Mouse (Mus musculus): Measurements from ENCODE around the gene Terb1. TPM values are rescaled to one million over a fixed set of nuclear protein-coding genes. Genes with fewer than 3 reads are reported as not detected.

The Terb1 gene
- polyA plus RNA-seq, 1 experiment from 2014 or later, result not detected

DNA sequence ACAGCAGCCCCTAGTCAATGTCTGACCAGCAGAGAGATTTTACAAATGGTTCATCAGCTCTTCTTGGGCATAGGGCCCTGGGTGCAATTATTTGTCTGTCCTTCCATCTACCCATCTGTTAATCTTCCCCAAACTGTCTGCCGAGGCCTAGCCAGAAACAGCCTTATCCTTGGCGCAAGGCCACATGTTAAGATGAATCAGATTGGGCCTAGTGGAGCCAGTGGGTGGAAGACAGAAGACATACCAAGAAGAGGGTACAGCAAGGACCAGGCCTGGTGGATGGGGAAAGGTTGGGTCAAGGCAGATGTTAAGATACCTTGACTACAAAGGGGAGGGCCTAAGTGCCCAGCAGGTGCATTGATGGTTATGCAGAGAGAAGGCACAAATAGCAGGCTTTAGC, 29.9 kb upstream of the Terb1 start:
- peaks cover 45% of the 10 kb centered on the region for H3K27me3 ChIP-seq (ENCODE audit: control insufficient read depth, insufficient read depth, low read length)
- H3K9ac ChIP-seq (ENCODE audit: low read depth, low read length), result no peak overlapping the region
- no peak for DNase-seq (ENCODE audit: low spot score)
- 0 out of 2 replicates have a peak, but pooled peaks cover 5% of the 10 kb centered on the region for H3K4me1 ChIP-seq (replicated peaks; ENCODE audit: control insufficient read depth, insufficient read depth, low read length)
- no peak for ATAC-seq (ENCODE audit: low FRiP score)
- no peaks in the 10 kb centered on the region for H3K36me3 ChIP-seq (ENCODE audit: control insufficient read depth, insufficient read depth, low read length)
- no peaks in the 10 kb centered on the region for H3K9me3 ChIP-seq (ENCODE audit: control insufficient read depth, low read length)
- no peak overlapping the region for H3K4me3 ChIP-seq (ENCODE audit: low read depth, low read length)
- H3K4me2 ChIP-seq (replicated peaks; ENCODE audit: low read depth, low read length), result no peak overlapping the region
- WGBS, result 93% methylated on average over 2 of the region's 2 CpGs
- H3K27ac ChIP-seq (ENCODE audit: low read depth, low read length), result no peak overlapping the region

DNA sequence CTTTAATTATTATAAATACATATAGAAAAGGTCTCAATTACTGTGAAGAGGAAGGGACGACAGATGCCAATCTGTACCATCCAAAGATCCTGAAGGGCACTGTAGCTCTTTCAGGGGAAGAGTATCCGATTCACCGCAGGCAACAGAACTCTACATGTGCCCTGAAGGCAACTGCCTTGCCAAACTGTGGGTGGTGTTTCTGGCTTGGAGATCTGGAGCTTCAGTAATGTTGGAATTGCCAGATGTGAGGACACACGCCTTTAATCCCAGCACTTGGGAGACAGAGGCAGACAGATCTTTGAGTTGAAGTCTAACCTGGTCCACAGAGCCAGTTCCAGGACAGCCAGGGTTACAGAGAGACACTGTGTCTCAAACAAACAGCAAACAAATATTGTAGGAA, 29.2 kb upstream of the Terb1 start:
- Histone ChIP-seq H3K4me1 (replicated peaks; ENCODE audit: control insufficient read depth, insufficient read depth, low read length) (0 out of 2 replicates have a peak, but pooled peaks cover 5% of the 10 kb centered on the region), H3K9ac (ENCODE audit: low read depth, low read length) (no peak overlapping the region), H3K27me3 (ENCODE audit: control insufficient read depth, insufficient read depth, low read length) (peaks cover 45% of the 10 kb centered on the region), H3K9me3 (ENCODE audit: control insufficient read depth, low read length) (no peaks in the 10 kb centered on the region), H3K27ac (ENCODE audit: low read depth, low read length) (no peak overlapping the region), H3K4me2 (replicated peaks; ENCODE audit: low read depth, low read length) (no peak overlapping the region), H3K4me3 (ENCODE audit: low read depth, low read length) (no peak overlapping the region), H3K36me3 (ENCODE audit: control insufficient read depth, insufficient read depth, low read length) (no peaks in the 10 kb centered on the region)
- 87% methylated on average over 4 of the region's 4 CpGs for WGBS
- DNase-seq (ENCODE audit: low spot score), result no peak
- ATAC-seq (ENCODE audit: low FRiP score), result no peak

DNA sequence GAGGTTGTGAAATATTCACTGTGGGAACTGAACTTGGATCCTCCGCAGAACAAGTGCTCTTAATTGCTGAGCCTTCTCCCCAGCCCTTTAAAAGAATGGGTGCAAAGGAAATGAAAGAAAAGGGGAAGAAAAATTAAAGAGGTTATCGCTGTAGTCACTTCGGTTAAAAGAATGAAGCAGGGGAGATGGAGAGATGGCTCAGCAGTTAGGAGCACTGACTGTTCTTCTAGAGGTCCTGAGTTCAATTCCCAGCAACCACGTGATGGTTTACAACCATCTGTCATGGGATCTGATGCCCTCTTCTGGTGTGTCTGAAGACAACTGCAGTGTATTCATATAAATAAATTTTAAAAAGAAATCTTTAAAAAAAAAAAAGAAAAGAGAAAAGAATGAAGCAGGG, 26.3 kb upstream of the Terb1 start:
- H3K4me1 ChIP-seq (replicated peaks; ENCODE audit: control insufficient read depth, insufficient read depth, low read length), result 0 out of 2 replicates have a peak, but pooled peaks cover 6% of the 10 kb centered on the region
- DNase-seq (ENCODE audit: low spot score) (no peak), ATAC-seq (ENCODE audit: low FRiP score) (no peak)
- H3K9ac ChIP-seq (ENCODE audit: low read depth, low read length), result no peak overlapping the region
- H3K4me2 ChIP-seq (replicated peaks; ENCODE audit: low read depth, low read length), result no peak overlapping the region
- WGBS, result 83% methylated on average over 4 of the region's 4 CpGs
- no peaks in the 10 kb centered on the region for H3K9me3 ChIP-seq (ENCODE audit: control insufficient read depth, low read length)
- peaks cover 19% of the 10 kb centered on the region for H3K27me3 ChIP-seq (ENCODE audit: control insufficient read depth, insufficient read depth, low read length)
- no peak overlapping the region for H3K27ac ChIP-seq (ENCODE audit: low read depth, low read length)
- no peak overlapping the region for H3K4me3 ChIP-seq (ENCODE audit: low read depth, low read length)
- H3K36me3 ChIP-seq (ENCODE audit: control insufficient read depth, insufficient read depth, low read length), result no peaks in the 10 kb centered on the region

DNA sequence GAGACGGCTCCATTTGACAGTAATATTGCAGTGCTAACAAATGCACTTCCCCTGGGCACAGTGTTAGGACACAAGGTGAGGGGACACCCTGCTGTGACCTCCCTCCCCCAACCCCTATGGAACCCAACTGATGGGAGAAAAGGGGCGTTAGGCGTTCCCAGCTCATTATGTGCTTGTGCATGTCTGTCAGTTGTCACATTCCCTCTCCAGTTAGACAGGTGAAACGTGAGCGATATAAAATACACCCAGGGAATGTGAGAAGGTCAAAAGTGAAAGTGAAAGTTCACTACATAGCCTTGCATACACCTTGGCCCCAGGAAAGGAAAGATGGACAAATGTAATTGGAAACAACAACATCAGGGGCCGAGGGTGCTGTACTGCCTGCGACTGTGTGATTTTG, 25.7 kb upstream of the Terb1 start:
- H3K4me3 ChIP-seq (ENCODE audit: low read depth, low read length), result no peak overlapping the region
- peaks cover 13% of the 10 kb centered on the region for H3K27me3 ChIP-seq (ENCODE audit: control insufficient read depth, insufficient read depth, low read length)
- WGBS, result 38% methylated on average over 7 of the region's 7 CpGs
- no peaks in the 10 kb centered on the region for H3K9me3 ChIP-seq (ENCODE audit: control insufficient read depth, low read length)
- 0 out of 2 replicates have a peak, but pooled peaks cover 4% of the 10 kb centered on the region for H3K4me1 ChIP-seq (replicated peaks; ENCODE audit: control insufficient read depth, insufficient read depth, low read length)
- no peaks in the 10 kb centered on the region for H3K36me3 ChIP-seq (ENCODE audit: control insufficient read depth, insufficient read depth, low read length)
- no peak overlapping the region for H3K27ac ChIP-seq (ENCODE audit: low read depth, low read length)
- DNase-seq (ENCODE audit: low spot score) (no peak), ATAC-seq (ENCODE audit: low FRiP score) (no peak)
- H3K4me2 ChIP-seq (replicated peaks; ENCODE audit: low read depth, low read length), result peak overlapping the region; percentile 45; the same call in 1 of the 2 replicates
- no peak overlapping the region; the same call in 1 of the 2 replicates for H3K9ac ChIP-seq (ENCODE audit: low read depth, low read length)

DNA sequence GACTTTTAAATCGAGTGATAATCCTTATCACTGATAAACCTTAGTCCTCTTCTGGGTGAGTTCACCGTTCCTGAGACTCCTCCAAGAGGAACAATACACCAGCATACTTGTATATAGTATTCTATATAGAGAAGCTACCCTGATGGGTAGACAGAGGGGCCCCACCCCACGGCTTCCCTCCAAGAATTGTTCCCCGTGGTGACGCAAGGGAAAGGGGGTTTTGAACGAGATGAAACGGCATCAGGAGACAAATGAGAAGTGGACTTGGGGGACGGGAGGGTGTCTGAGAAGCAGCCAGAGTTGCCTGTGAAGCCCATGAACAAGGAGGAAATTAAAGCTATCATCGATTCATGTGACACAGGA, 25.1 kb upstream of the Terb1 start:
- 7% methylated on average over 9 of the region's 9 CpGs for WGBS
- H3K27ac ChIP-seq (ENCODE audit: low read depth, low read length), result no peak overlapping the region

DNA sequence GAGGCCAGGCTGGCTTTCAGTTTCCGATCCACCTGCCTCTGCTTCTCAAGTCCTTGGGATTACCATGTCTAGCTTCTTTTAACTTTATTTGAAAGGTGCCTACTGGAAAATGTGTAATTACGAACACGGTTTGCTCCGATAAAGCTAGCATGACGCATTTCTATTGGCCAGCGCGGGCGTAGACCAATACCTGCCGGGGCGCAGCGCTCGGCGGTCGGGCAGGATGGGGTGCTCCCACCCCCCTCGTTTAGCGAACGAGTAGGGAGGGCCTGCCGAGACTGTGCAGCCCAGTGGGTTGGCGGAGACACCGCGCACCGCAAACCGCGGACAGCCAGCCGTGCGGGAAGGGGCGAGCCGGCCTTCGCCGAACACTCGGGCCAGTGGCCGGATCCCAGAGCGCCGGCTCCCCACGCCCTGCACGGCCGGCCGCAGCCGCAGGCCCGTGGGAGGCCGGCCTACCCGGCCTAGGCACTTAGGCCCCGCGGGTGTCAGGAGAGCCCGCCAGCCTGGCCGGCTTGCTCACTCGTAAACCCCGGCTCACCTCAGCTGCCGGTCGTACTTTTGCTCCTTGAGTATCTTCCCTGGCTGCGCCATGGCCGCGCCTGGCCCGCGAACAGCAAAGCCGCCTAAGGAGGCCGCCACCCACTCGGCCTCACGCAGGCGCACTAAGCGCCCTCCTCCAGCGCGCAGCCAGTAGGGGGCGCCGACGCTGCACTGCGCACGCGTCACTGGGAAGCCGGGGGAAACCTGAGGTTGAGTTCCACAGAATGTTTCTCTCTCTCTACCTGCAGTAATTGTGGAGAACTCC, 24.5 kb upstream of the Terb1 start, which contains the start of the genes Nae1 and Car7:
Gene Nae1 (minus strand): TSS at position 667 of the 808 bp plus-strand sequence.
Gene Car7 (plus strand): TSS at position 719 of the 808 bp plus-strand sequence.
- H3K27me3 ChIP-seq (ENCODE audit: control insufficient read depth, insufficient read depth, low read length), result peaks cover 2% of the 10 kb centered on the region
- H3K4me1 ChIP-seq (replicated peaks; ENCODE audit: control insufficient read depth, insufficient read depth, low read length), result 0 out of 2 replicates have a peak, but pooled peaks cover 4% of the 10 kb centered on the region
- no peaks in the 10 kb centered on the region for H3K36me3 ChIP-seq (ENCODE audit: control insufficient read depth, insufficient read depth, low read length)
- H3K4me3 ChIP-seq (ENCODE audit: low read depth, low read length), result peak within 1 kb of the TSS; percentile 91
- H3K4me2 ChIP-seq (replicated peaks; ENCODE audit: low read depth, low read length), result peak within 1 kb of the TSS; percentile 54
- DNase-seq (ENCODE audit: low spot score) (peak; percentile 99), ATAC-seq (ENCODE audit: low FRiP score) (peak; percentile 96)
- H3K27ac ChIP-seq (ENCODE audit: low read depth, low read length), result peak within 1 kb of the TSS; percentile 70
- under 1% methylated on average over 62 of the region's 70 CpGs for WGBS
- no peaks in the 10 kb centered on the region for H3K9me3 ChIP-seq (ENCODE audit: control insufficient read depth, low read length)
- peak within 1 kb of the TSS; percentile 96 for H3K9ac ChIP-seq (ENCODE audit: low read depth, low read length)

More for the DNA sequence above, 25.1 kb upstream of the Terb1 start:
- H3K36me3 ChIP-seq (ENCODE audit: control insufficient read depth, insufficient read depth, low read length), result no peaks in the 10 kb centered on the region
- peak overlapping the region; percentile 91 for H3K4me3 ChIP-seq (ENCODE audit: low read depth, low read length)
- no peaks in the 10 kb centered on the region for H3K9me3 ChIP-seq (ENCODE audit: control insufficient read depth, low read length)
- DNase-seq (ENCODE audit: low spot score) (no peak), ATAC-seq (ENCODE audit: low FRiP score) (peak; percentile 73)
- H3K4me2 ChIP-seq (replicated peaks; ENCODE audit: low read depth, low read length), result peak overlapping the region; percentile 45
- peak overlapping the region; percentile 46; the same call in 1 of the 2 replicates for H3K9ac ChIP-seq (ENCODE audit: low read depth, low read length)
- 0 out of 2 replicates have a peak, but pooled peaks cover 4% of the 10 kb centered on the region for H3K4me1 ChIP-seq (replicated peaks; ENCODE audit: control insufficient read depth, insufficient read depth, low read length)
- H3K27me3 ChIP-seq (ENCODE audit: control insufficient read depth, insufficient read depth, low read length), result peaks cover 7% of the 10 kb centered on the region

DNA sequence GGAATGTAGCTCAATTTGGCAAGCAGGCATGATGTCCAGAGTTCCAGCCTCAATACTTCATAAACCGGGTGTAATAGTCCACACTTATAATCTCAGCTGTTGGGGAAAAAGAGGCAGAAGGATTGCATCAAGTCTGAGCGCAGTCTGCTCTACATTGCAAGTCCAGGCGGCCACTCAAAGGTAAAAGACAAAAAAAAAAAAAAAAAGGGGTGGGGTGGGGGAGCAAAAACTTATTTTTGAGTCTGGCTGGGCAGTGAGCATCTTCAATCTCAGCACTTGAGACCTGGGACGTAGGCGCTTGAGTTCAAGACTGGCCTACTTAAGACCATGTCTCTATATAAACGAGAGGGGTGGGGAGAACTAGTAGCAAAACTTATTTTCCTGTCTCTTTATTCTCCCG, 23.8 kb upstream of the Terb1 start:
- Histone ChIP-seq H3K9me3 (ENCODE audit: control insufficient read depth, low read length) (no peaks in the 10 kb centered on the region), H3K27me3 (ENCODE audit: control insufficient read depth, insufficient read depth, low read length) (peaks cover 2% of the 10 kb centered on the region), H3K9ac (ENCODE audit: low read depth, low read length) (peak overlapping the region; percentile 96), H3K4me1 (replicated peaks; ENCODE audit: control insufficient read depth, insufficient read depth, low read length) (0 out of 2 replicates have a peak, but pooled peaks cover 4% of the 10 kb centered on the region), H3K4me3 (ENCODE audit: low read depth, low read length) (peak overlapping the region; percentile 91), H3K4me2 (replicated peaks; ENCODE audit: low read depth, low read length) (peak overlapping the region; percentile 54), H3K27ac (ENCODE audit: low read depth, low read length) (no peak overlapping the region), H3K36me3 (ENCODE audit: control insufficient read depth, insufficient read depth, low read length) (no peaks in the 10 kb centered on the region)
- WGBS, result 20% methylated on average over 7 of the region's 7 CpGs
- DNase-seq (ENCODE audit: low spot score) (no peak), ATAC-seq (ENCODE audit: low FRiP score) (peak; percentile 30; the same call in 1 of the 2 replicates)

DNA sequence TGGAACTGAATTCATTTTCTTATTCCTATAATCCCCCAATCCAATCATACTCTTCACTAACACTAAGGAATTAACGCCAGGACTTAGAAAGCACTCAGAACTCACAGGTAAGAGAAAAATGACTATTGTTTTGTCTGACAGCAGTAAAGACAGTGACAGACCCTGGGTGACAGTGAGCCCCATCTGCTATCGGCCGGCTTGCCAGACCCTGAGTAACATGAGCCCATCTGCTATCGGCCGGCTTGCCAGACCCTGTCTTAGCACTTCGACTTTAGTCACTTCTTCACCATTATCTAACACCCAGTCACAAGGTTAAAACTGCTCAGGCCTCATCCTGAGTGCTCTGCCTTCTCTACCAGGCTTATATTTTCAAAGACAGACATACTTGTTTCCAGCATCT, 20.0 kb upstream of the Terb1 start:
- Histone ChIP-seq H3K4me1 (replicated peaks; ENCODE audit: control insufficient read depth, insufficient read depth, low read length) (0 out of 2 replicates have a peak, but pooled peaks cover 2% of the 10 kb centered on the region), H3K4me2 (replicated peaks; ENCODE audit: low read depth, low read length) (no peak overlapping the region), H3K4me3 (ENCODE audit: low read depth, low read length) (no peak overlapping the region), H3K27ac (ENCODE audit: low read depth, low read length) (no peak overlapping the region), H3K36me3 (ENCODE audit: control insufficient read depth, insufficient read depth, low read length) (no peaks in the 10 kb centered on the region), H3K9ac (ENCODE audit: low read depth, low read length) (no peak overlapping the region), H3K27me3 (ENCODE audit: control insufficient read depth, insufficient read depth, low read length) (no peaks in the 10 kb centered on the region), H3K9me3 (ENCODE audit: control insufficient read depth, low read length) (no peaks in the 10 kb centered on the region)
- ATAC-seq (ENCODE audit: low FRiP score) (no peak), DNase-seq (ENCODE audit: low spot score) (no peak)
- WGBS, result 88% methylated on average over 6 of the region's 6 CpGs

All from hindbrain, embryonic 11.5 days (tissue).